In the genomic region with DNA sequence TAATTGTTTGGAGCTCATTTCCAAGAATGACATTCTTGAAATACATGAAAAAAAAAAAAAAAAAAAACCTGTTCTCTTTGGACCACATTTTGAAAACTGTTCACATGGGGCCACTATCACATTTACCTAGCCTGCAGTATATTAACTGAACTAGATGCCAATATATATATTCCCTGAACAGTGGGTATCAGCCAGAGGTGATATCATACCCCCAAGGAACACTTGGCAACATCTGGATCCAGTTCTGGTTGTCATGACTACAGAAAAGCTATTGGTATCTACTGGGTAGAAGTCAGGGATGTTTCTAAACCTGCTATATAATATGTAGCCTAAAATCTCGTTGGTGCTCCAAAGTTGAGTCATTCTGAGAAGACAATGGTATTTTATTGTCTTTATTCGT, we compare ENCODE assay signal across 26 mouse cellular contexts.
A peak's percentile ranks its signal among the peaks of the same experiment; 100 is the strongest.
DNase-seq lines count a peak whose midpoint lies in the region; ATAC-seq and TF ChIP-seq lines count a peak whose summit lies in the region.
"Had no signal": no experiment of that assay in that cellular context is flagged by ENCODE, and none has a peak within 500 bp of the region (broad histone marks: within the 10 kb centered on the region; RNA-seq: fewer than 3 reads in every experiment).

No protein-coding gene starts in this region.

- H3K9me3 ChIP-seq in embryonic facial prominence, embryonic 11.5 days (replicated peaks; ENCODE audit: control insufficient read depth, low read length), result no peaks in the 10 kb centered on the region
- no peaks in the 10 kb centered on the region for H3K9me3 ChIP-seq in embryonic facial prominence, embryonic 10.5 days
- H3K9me3 ChIP-seq in limb, embryonic 14.5 days (ENCODE audit: control insufficient read depth, low read length), result no peaks in the 10 kb centered on the region
- H3K9me3 ChIP-seq: embryonic facial prominence, embryonic 13.5 days; embryonic facial prominence, embryonic 15.5 days; forebrain, embryonic 10.5 days; forebrain, embryonic 12.5 days; forebrain, embryonic 15.5 days had no signal

- no peak overlapping the region for H3K4me2 ChIP-seq in embryonic facial prominence, embryonic 11.5 days (ENCODE audit: low read depth, low read length)
- no peak overlapping the region for H3K4me2 ChIP-seq in limb, embryonic 14.5 days (replicated peaks; ENCODE audit: low read depth, low read length, severe bottlenecking)
- H3K4me2 ChIP-seq: embryonic facial prominence, embryonic 13.5 days; embryonic facial prominence, embryonic 15.5 days; forebrain, embryonic 12.5 days; forebrain, embryonic 15.5 days had no signal

- no peak for TF ChIP-seq POLR2A in limb, embryonic 14.5 days (IDR thresholded peaks at IDR 0.05; ENCODE audit: borderline replicate concordance, extremely low read depth, insufficient read depth, insufficient read length)

- peaks cover 4% of the 10 kb centered on the region; the same call in 1 of the 2 replicates for H3K4me1 ChIP-seq in embryonic facial prominence, embryonic 11.5 days (ENCODE audit: control insufficient read depth, insufficient read depth, low read length)
- H3K4me1 ChIP-seq in embryonic facial prominence, embryonic 10.5 days, result peaks cover 58% of the 10 kb centered on the region
- peaks cover 18% of the 10 kb centered on the region for H3K4me1 ChIP-seq in limb, embryonic 14.5 days (ENCODE audit: control insufficient read depth, insufficient read depth, low read length)
- H3K4me1 ChIP-seq: forebrain, embryonic 15.5 days had no signal

- no peaks in the 10 kb centered on the region for H3K36me3 ChIP-seq in embryonic facial prominence, embryonic 11.5 days (replicated peaks; ENCODE audit: control insufficient read depth, insufficient read depth, low read depth, low read length)
- no peaks in the 10 kb centered on the region for H3K36me3 ChIP-seq in embryonic facial prominence, embryonic 10.5 days (replicated peaks)
- no peaks in the 10 kb centered on the region for H3K36me3 ChIP-seq in limb, embryonic 14.5 days (ENCODE audit: control insufficient read depth, insufficient read depth, low read length)
- H3K36me3 ChIP-seq: embryonic facial prominence, embryonic 13.5 days; embryonic facial prominence, embryonic 15.5 days; forebrain, embryonic 10.5 days; forebrain, embryonic 12.5 days; forebrain, embryonic 15.5 days; G1E had no signal

- no peak overlapping the region for H3K4me3 ChIP-seq in embryonic facial prominence, embryonic 11.5 days (ENCODE audit: low read depth, low read length)
- no peak overlapping the region for H3K4me3 ChIP-seq in embryonic facial prominence, embryonic 10.5 days
- H3K4me3 ChIP-seq in limb, embryonic 14.5 days (replicated peaks; ENCODE audit: low read length), result no peak overlapping the region
- H3K4me3 ChIP-seq: embryonic facial prominence, embryonic 13.5 days; embryonic facial prominence, embryonic 15.5 days; erythroblast, embryonic 14.5 days; forebrain, embryonic 10.5 days; forebrain, embryonic 12.5 days; forebrain, embryonic 15.5 days had no signal

- no peak overlapping the region for H3K9ac ChIP-seq in embryonic facial prominence, embryonic 11.5 days (replicated peaks; ENCODE audit: low read length)
- no peak overlapping the region for H3K9ac ChIP-seq in limb, embryonic 14.5 days (ENCODE audit: low read depth, low read length, severe bottlenecking)
- H3K9ac ChIP-seq: embryonic facial prominence, embryonic 13.5 days; embryonic facial prominence, embryonic 15.5 days; forebrain, embryonic 12.5 days; forebrain, embryonic 15.5 days; forebrain, postnatal 0 days had no signal

- no peak for ATAC-seq in embryonic facial prominence, embryonic 11.5 days (replicated peaks; ENCODE audit: insufficient number of reproducible peaks, low FRiP score, low TSS enrichment, low read depth)
- peak; percentile 55 for ATAC-seq in limb, embryonic 14.5 days (ENCODE audit: low FRiP score, low read depth)
- ATAC-seq: CD4-positive, CD25-positive, alpha-beta regulatory T cell, adult 4 months; forebrain, embryonic 15.5 days; forebrain, postnatal 0 days had no signal

- H3K27ac ChIP-seq in embryonic facial prominence, embryonic 11.5 days (replicated peaks; ENCODE audit: low read depth, low read length), result no peak overlapping the region
- H3K27ac ChIP-seq in embryonic facial prominence, embryonic 10.5 days (replicated peaks), result no peak overlapping the region
- H3K27ac ChIP-seq in limb, embryonic 14.5 days (replicated peaks; ENCODE audit: low read depth, low read length), result no peak overlapping the region
- H3K27ac ChIP-seq: embryonic facial prominence, embryonic 13.5 days; embryonic facial prominence, embryonic 15.5 days; forebrain, embryonic 10.5 days; forebrain, embryonic 12.5 days; forebrain, embryonic 15.5 days had no signal

- H3K27me3 ChIP-seq in embryonic facial prominence, embryonic 11.5 days (ENCODE audit: control insufficient read depth, insufficient read depth, low read length), result no peaks in the 10 kb centered on the region
- H3K27me3 ChIP-seq in embryonic facial prominence, embryonic 10.5 days (replicated peaks; ENCODE audit: low read depth, poor library complexity, severe bottlenecking), result no peaks in the 10 kb centered on the region
- H3K27me3 ChIP-seq in limb, embryonic 14.5 days (ENCODE audit: control insufficient read depth, insufficient read depth, low read length), result no peaks in the 10 kb centered on the region
- H3K27me3 ChIP-seq: CH12.LX; embryonic facial prominence, embryonic 13.5 days; embryonic facial prominence, embryonic 15.5 days; forebrain, embryonic 12.5 days; forebrain, embryonic 15.5 days had no signal

- WGBS in embryonic facial prominence, embryonic 11.5 days, result 75% methylated on average over 2 of the region's 2 CpGs
- WGBS in embryonic facial prominence, embryonic 10.5 days, result 79% methylated on average over 2 of the region's 2 CpGs
- 47% methylated on average over 2 of the region's 2 CpGs for WGBS in limb, embryonic 14.5 days

- peak; percentile 78 for DNase-seq in embryonic facial prominence, embryonic 11.5 days (ENCODE audit: low spot score)
- no peak for DNase-seq in embryonic facial prominence, embryonic 10.5 days (ENCODE audit: low spot score)
- DNase-seq in NIH3T3 (ENCODE audit: low read depth), result peak; percentile 50
- DNase-seq in limb, embryonic 14.5 days (ENCODE audit: low spot score), result peak; percentile 48
- no peak for DNase-seq in urinary bladder, adult 2 months (ENCODE audit: low spot score)
- DNase-seq: adrenal gland, adult 2 months; adrenal gland, postnatal 10 days; adrenal gland, postnatal 25 days; B cell, adult 2 months; cerebellum, adult 11 months; cerebellum, adult 18-20 months; cerebellum, adult 8-10 months; cerebellum, adult 9-11 months; cerebellum, postnatal 14 days; cerebellum, postnatal 36 days; embryo, embryonic 11 days; forebrain, postnatal 0 days had no signal

Comparison
In these comparisons a context has a peak if more than half of its experiments do, and no peak if none do; other contexts are left out.
1. DNase-seq: peak in embryonic facial prominence, embryonic 11.5 days (single experiment), NIH3T3 (single experiment) and limb, embryonic 14.5 days (single experiment); none in embryonic facial prominence, embryonic 10.5 days (single experiment) and urinary bladder, adult 2 months (single experiment).